Mouse (Mus musculus) liver, embryonic 14.5 days (tissue): ENCODE measurements around the gene Magi1. TPM values are rescaled to one million over a fixed set of nuclear protein-coding genes. Genes with fewer than 3 reads are reported as not detected.

Source experiments
- ATAC-seq: fragments of 200-750 bp; cut with Nextera tagmentation; 2 replicates; pipeline ENCODE4 v1.8.0; 2017; ENCODE audit warnings: moderate number of reproducible peaks, mild to moderate bottlenecking, moderate library complexity; ENCODE audit not compliant: insufficient read depth
- DNase-seq, 3 experiments: peaks; one replicate each; pipeline ENCODE4 v3.0.0-alpha.2; 2012 to 2013; ENCODE audit warnings: low read depth in 3 of 3, low spot score in 3 of 3
- H3K27ac ChIP-seq: fragments of 300-500 bp; sonication (generic); 2 replicates; pipeline ENCODE4 v1.5.1; 2014; ENCODE audit warnings: moderate library complexity, mild to moderate bottlenecking, control low read depth, inconsistent platforms
- H3K27me3 ChIP-seq: fragments of 300-500 bp; sonication (generic); 2 replicates; pipeline ENCODE4 v1.6.1; 2014; ENCODE audit warnings: mild to moderate bottlenecking, low read length, moderate library complexity; ENCODE audit not compliant: control insufficient read depth, insufficient read depth
- H3K36me3 ChIP-seq: fragments of 300-500 bp; sonication (generic); replicated peaks from 2 replicates; pipeline ENCODE4 v1.6.1; 2014; ENCODE audit warnings: low read depth; ENCODE audit not compliant: control insufficient read depth, insufficient read depth
- H3K4me1 ChIP-seq, 2 experiments: fragments of 200-500 bp in 1 of 2; fragments of 300-500 bp in 1 of 2; sonication (generic) in 1 of 2; replicated peaks; 2 replicates each; pipeline ENCODE4 v1.6.1; 2012 to 2014; ENCODE audit warnings: antibody characterized with exemption in 1 of 2, inconsistent platforms in 1 of 2, low read length in 1 of 2; ENCODE audit not compliant: control insufficient read depth in 2 of 2, insufficient read depth in 2 of 2
- H3K4me2 ChIP-seq: fragments of 300-500 bp; sonication (generic); 2 replicates; pipeline ENCODE4 v1.6.1; 2014; ENCODE audit warnings: low read depth, mild to moderate bottlenecking, control low read depth, moderate library complexity
- H3K4me3 ChIP-seq, 2 experiments: fragments of 200-500 bp in 1 of 2; fragments of 300-500 bp in 1 of 2; sonication (generic) in 1 of 2; 2 replicates each; pipeline ENCODE4 v1.5.1; 2012 to 2014; ENCODE audit warnings: low read depth in 2 of 2, low read length in 2 of 2, mild to moderate bottlenecking in 2 of 2, control low read depth in 1 of 2, inconsistent platforms in 1 of 2, moderate library complexity in 1 of 2; ENCODE audit not compliant: insufficient read depth in 1 of 2
- H3K9ac ChIP-seq: fragments of 300-500 bp; sonication (generic); replicated peaks from 2 replicates; pipeline ENCODE4 v1.6.1; 2014; ENCODE audit warnings: mild to moderate bottlenecking, control low read depth, moderate library complexity
- H3K9me3 ChIP-seq: fragments of 300-500 bp; sonication (generic); 2 replicates; pipeline ENCODE4 v1.6.1; 2016; ENCODE audit warnings: low read length, mixed read lengths; ENCODE audit not compliant: control insufficient read depth
- CTCF ChIP-seq: IDR thresholded peaks from 2 replicates; pipeline ENCODE4 v1.5.1; 2016; ENCODE audit warnings: antibody characterized with exemption, low read depth, control low read depth
- EP300 ChIP-seq: IDR thresholded peaks from 2 replicates; pipeline ENCODE4 v1.6.1; 2016; ENCODE audit warnings: antibody characterized with exemption, low read depth
- WGBS: fragments of 180-500 bp; shearing (Covaris S2); extraction: QIAGEN DNeasy Blood & Tissue Kit; methylation state at CpG from one replicate; pipeline ENCODE4 v1.1.7; 2014; ENCODE audit not compliant: insufficient replicate concordance; 5-methylcytosine and 5-hydroxymethylcytosine counted together
- polyA plus RNA-seq, 2 experiments: library from polyadenylated mRNA; depleted of rRNA in 1 of 2; stranded (reverse) in 1 of 2; unstranded in 1 of 2; fragments of >200 nt; fragmentation: Nextera tagmentation in 1 of 2; extraction: Ambion mirVana in 1 of 2; gene quantifications; 2 replicates each; pipeline versions ENCODE4 v1.2.1 to v1.2.3; 2012 to 2014

Gene Magi1
- polyA plus RNA-seq, 2 experiments, result 1.1 to 1.3 TPM

DNA sequence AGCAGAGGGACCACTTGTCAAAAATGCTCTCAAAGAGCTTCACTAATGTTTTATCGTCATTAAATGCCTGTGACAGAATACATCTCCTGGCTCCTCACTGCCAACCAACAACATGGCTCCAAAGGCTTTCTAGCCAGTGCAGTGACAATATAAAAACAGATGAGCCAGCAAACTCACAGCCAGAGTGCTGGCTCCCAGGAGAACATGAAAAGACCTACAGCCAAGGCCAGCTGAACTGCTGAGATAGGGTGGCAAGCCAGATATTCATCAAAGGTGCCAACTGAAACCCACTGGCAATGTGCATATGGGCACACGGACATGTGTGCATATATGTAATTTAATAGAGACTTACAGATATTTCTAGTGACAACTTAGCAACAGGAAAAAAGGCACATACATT, 408.8 kb downstream of the Magi1 start:
- TF ChIP-seq EP300 (no peak), CTCF (no peak)
- Histone ChIP-seq H3K9me3 (no peaks in the 10 kb centered on the region), H3K4me2 (no peak overlapping the region), H3K27me3 (no peaks in the 10 kb centered on the region), H3K4me1 (no peaks in the 10 kb centered on the region; a peak in 2 of 4 replicates), H3K27ac (no peak overlapping the region), H3K4me3 (no peak overlapping the region), H3K9ac (no peak overlapping the region), H3K36me3 (no peaks in the 10 kb centered on the region)
- no peak for DNase-seq
- 61% methylated on average over 2 of the region's 2 CpGs for WGBS
- no peak for ATAC-seq

DNA sequence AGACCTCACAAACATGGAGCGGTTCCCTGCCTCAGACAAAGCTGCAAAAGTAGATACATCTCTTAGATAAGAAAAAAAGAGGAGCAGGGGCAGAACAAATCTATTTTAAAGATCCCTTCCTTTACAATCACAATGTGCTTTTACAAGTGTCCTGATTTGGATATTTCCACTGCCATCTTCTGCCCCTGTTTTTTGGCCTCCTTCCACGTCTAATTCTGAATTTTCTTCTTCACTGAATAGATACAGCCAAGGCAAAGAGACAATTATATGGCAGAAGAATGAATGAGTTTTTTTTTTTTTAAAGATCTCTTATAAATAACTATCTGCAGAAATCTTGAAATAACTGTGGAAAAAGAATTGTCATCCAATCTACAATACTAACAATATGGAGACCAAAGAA, 409.3 kb downstream of the Magi1 start:
- DNase-seq, result no peak
- no peak overlapping the region for H3K9ac ChIP-seq
- H3K36me3 ChIP-seq, result no peaks in the 10 kb centered on the region
- ATAC-seq, result no peak
- H3K4me3 ChIP-seq, result no peak overlapping the region
- TF ChIP-seq CTCF, result no peak
- TF ChIP-seq EP300, result no peak
- H3K27me3 ChIP-seq, result no peaks in the 10 kb centered on the region
- no peaks in the 10 kb centered on the region; a peak in 2 of 4 replicates for H3K4me1 ChIP-seq
- no peaks in the 10 kb centered on the region for H3K9me3 ChIP-seq
- H3K27ac ChIP-seq, result no peak overlapping the region
- WGBS, result 49% methylated on average over 2 of the region's 2 CpGs
- no peak overlapping the region for H3K4me2 ChIP-seq

GRCm38 (mm10) chr6:93873536-93873935, 410.2 kb downstream of the Magi1 start:
- no peaks in the 10 kb centered on the region; a peak in 2 of 4 replicates for H3K4me1 ChIP-seq
- H3K9ac ChIP-seq, result no peak overlapping the region
- H3K4me3 ChIP-seq, result no peak overlapping the region
- H3K27me3 ChIP-seq, result no peaks in the 10 kb centered on the region
- WGBS, result 45% methylated on average over 1 of the region's 1 CpGs
- H3K4me2 ChIP-seq, result no peak overlapping the region
- no peak overlapping the region for H3K27ac ChIP-seq
- no peaks in the 10 kb centered on the region for H3K36me3 ChIP-seq
- TF ChIP-seq CTCF, result no peak
- TF ChIP-seq EP300, result no peak
- H3K9me3 ChIP-seq, result no peaks in the 10 kb centered on the region
- no peak for DNase-seq
- ATAC-seq, result no peak

DNA sequence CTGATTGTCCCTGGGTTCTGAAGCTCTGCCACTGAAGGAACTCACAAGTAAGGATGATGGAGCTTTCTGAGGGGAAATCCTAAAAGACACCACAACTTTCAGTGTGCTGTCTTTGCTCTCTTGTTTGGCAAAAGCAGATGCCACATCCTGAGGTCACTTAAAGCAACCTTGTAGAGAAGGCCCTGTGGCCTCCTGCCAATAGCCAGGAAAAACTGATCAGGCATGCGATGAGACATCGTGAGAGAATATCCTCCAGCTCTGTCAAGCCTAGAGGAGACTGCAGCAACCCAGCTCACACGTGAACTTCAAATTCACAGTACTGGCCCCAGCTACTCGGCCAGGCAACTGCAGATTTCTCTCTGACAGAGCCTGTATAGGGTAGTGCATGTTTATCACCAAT, 412.2 kb downstream of the Magi1 start:
- no peak for ATAC-seq
- no peak overlapping the region for H3K9ac ChIP-seq
- no peak for DNase-seq
- no peaks in the 10 kb centered on the region; a peak in 2 of 4 replicates for H3K4me1 ChIP-seq
- H3K4me3 ChIP-seq, result no peak overlapping the region
- H3K4me2 ChIP-seq, result no peak overlapping the region
- no peak for TF ChIP-seq EP300
- TF ChIP-seq CTCF, result no peak
- H3K27me3 ChIP-seq, result no peaks in the 10 kb centered on the region
- 80% methylated on average over 4 of the region's 4 CpGs for WGBS
- no peaks in the 10 kb centered on the region for H3K36me3 ChIP-seq
- no peaks in the 10 kb centered on the region for H3K9me3 ChIP-seq
- no peak overlapping the region for H3K27ac ChIP-seq

GRCm38 (mm10) chr6:93870023-93870422, 413.7 kb downstream of the Magi1 start:
- WGBS, result 25% methylated on average over 5 of the region's 5 CpGs
- TF ChIP-seq CTCF (no peak), EP300 (no peak)
- no peak for ATAC-seq
- H3K36me3 ChIP-seq, result no peaks in the 10 kb centered on the region
- no peak overlapping the region for H3K4me2 ChIP-seq
- no peak for DNase-seq
- no peaks in the 10 kb centered on the region; a peak in 1 of 4 replicates for H3K4me1 ChIP-seq
- no peak overlapping the region for H3K9ac ChIP-seq
- no peaks in the 10 kb centered on the region for H3K27me3 ChIP-seq
- H3K4me3 ChIP-seq, result no peak overlapping the region
- no peaks in the 10 kb centered on the region for H3K9me3 ChIP-seq
- H3K27ac ChIP-seq, result no peak overlapping the region

DNA sequence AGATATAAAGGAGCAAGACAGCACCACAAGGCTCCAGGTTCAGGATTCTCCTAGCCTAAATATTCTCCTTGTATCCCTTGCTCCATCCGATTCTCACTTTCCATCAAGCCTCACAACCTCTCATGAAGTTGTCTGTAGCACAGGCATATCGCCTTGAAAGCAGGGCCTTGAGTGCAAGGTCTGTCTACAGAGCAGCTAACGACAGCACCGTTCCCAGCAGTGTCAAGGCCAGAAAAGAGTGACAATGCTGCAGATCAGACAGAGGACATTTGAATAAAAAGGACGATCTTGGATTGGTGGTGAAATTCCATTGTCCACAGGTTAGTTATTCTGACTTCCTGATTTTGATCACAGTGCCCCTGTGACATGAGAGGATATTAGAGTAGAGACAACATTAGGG, 421.5 kb downstream of the Magi1 start:
- Histone ChIP-seq H3K4me3 (no peak overlapping the region), H3K27me3 (no peaks in the 10 kb centered on the region), H3K27ac (no peak overlapping the region), H3K9ac (no peak overlapping the region), H3K9me3 (no peaks in the 10 kb centered on the region), H3K4me1 (no peaks in the 10 kb centered on the region), H3K4me2 (no peak overlapping the region), H3K36me3 (no peaks in the 10 kb centered on the region)
- 72% methylated on average over 5 of the region's 5 CpGs for WGBS
- TF ChIP-seq CTCF (no peak), EP300 (no peak)
- DNase-seq, result no peak
- ATAC-seq, result no peak
